Mouse (Mus musculus) CH12.LX (cell line): ENCODE results near the gene Syndig1. TPM values are rescaled to one million over a fixed set of nuclear protein-coding genes. Genes with fewer than 3 reads are reported as not detected.

Source experiments
- DNase-seq: peaks from one replicate; pipeline ENCODE4 v3.0.0-alpha.2; 2013; ENCODE audit errors: extremely low read depth
- H3K27ac ChIP-seq: 2 replicates; pipeline ENCODE4 v1.5.1; 2012; ENCODE audit warnings: low read depth, mild to moderate bottlenecking, control low read depth, moderate library complexity; ENCODE audit not compliant: insufficient read depth
- H3K27me3 ChIP-seq: replicated peaks from 2 replicates; pipeline ENCODE3; 2012; ENCODE audit warnings: inconsistent platforms
- H3K36me3 ChIP-seq, 2 experiments: replicated peaks in 1 of 2; 2 replicates each; pipeline versions ENCODE3 to v1.6.1; 2012; ENCODE audit warnings: inconsistent platforms in 1 of 2, low read length in 1 of 2, mild to moderate bottlenecking in 1 of 2, mixed read lengths in 1 of 2, moderate library complexity in 1 of 2; ENCODE audit not compliant: control insufficient read depth in 1 of 2, insufficient read depth in 1 of 2
- H3K4me1 ChIP-seq, 2 experiments: 2 replicates each; pipeline ENCODE4 v1.6.1; 2012; ENCODE audit warnings: inconsistent platforms in 1 of 2, moderate library complexity in 1 of 2; ENCODE audit not compliant: insufficient read depth in 2 of 2, control insufficient read depth in 1 of 2
- H3K4me2 ChIP-seq: 2 replicates; pipeline ENCODE4 v1.6.1; 2012; ENCODE audit warnings: low read depth, mild to moderate bottlenecking, control low read depth; ENCODE audit not compliant: poor library complexity, insufficient read depth, severe bottlenecking
- H3K4me3 ChIP-seq, 3 experiments: fragments of 150-350 bp in 1 of 3; sonication (generic) in 1 of 3; replicated peaks in 1 of 3; 2 replicates each; pipeline versions ENCODE3 to v1.5.1; 2011 to 2012; ENCODE audit warnings: low read depth in 2 of 3, low read length in 2 of 3, mild to moderate bottlenecking in 2 of 3, moderate library complexity in 2 of 3, control low read depth in 1 of 3, improper control_type of control experiment in 1 of 3, inconsistent platforms in 1 of 3, mixed read lengths in 1 of 3; ENCODE audit not compliant: poor library complexity in 1 of 3
- H3K79me2 ChIP-seq: replicated peaks from 2 replicates; pipeline ENCODE4 v1.6.1; 2012; ENCODE audit warnings: mild to moderate bottlenecking, moderate library complexity; ENCODE audit not compliant: control insufficient read depth, poor library complexity, insufficient read depth, severe bottlenecking; ENCODE audit errors: extremely low read depth
- H3K9ac ChIP-seq: 2 replicates; pipeline ENCODE4 v1.6.1; 2012; ENCODE audit warnings: low read depth, mild to moderate bottlenecking, control low read depth, moderate library complexity; ENCODE audit not compliant: insufficient read depth
- H3K9me3 ChIP-seq: replicated peaks from 2 replicates; pipeline ENCODE3; 2012; ENCODE audit warnings: low read length, inconsistent platforms, mixed read lengths
- BHLHE40 ChIP-seq: IDR thresholded peaks from 2 replicates; pipeline ENCODE4 v1.6.1; 2011; ENCODE audit warnings: mild to moderate bottlenecking, low read depth, low read length, improper control_type of control experiment
- CHD1 ChIP-seq: IDR thresholded peaks from 2 replicates; pipeline ENCODE4 v1.6.1; 2012; ENCODE audit warnings: low read depth, low read length, improper control_type of control experiment, inconsistent platforms
- CHD2 ChIP-seq: IDR thresholded peaks from 2 replicates; pipeline ENCODE4 v1.6.1; 2011; ENCODE audit warnings: low read length, improper control_type of control experiment
- CTCF ChIP-seq, 2 experiments: IDR thresholded peaks in 1 of 2; conservative IDR thresholded peaks in 1 of 2; 2 replicates each; pipeline ENCODE4 v1.5.1; 2011 to 2012; ENCODE audit warnings: low read depth in 2 of 2, low read length in 2 of 2, improper control_type of control experiment in 1 of 2, inconsistent platforms in 1 of 2, mild to moderate bottlenecking in 1 of 2, moderate library complexity in 1 of 2
- E2F4 ChIP-seq: IDR thresholded peaks from 2 replicates; pipeline ENCODE4 v1.6.1; 2011; ENCODE audit warnings: low read depth, low read length, improper control_type of control experiment; ENCODE audit not compliant: insufficient replicate concordance
- ELF1 ChIP-seq: IDR thresholded peaks from 2 replicates; pipeline ENCODE4 v1.6.1; 2014; ENCODE audit warnings: low read depth, mild to moderate bottlenecking, inconsistent platforms, low read length, improper control_type of control experiment
- EP300 ChIP-seq: IDR thresholded peaks from 2 replicates; pipeline ENCODE4 v1.6.1; 2011; ENCODE audit warnings: low read length, improper control_type of control experiment
- ETS1 ChIP-seq: conservative IDR thresholded peaks from 2 replicates; pipeline ENCODE4 v1.6.1; 2012; ENCODE audit warnings: low read depth, mild to moderate bottlenecking, inconsistent platforms, low read length, improper control_type of control experiment, moderate library complexity
- HCFC1 ChIP-seq: IDR thresholded peaks from 2 replicates; pipeline ENCODE4 v1.6.1; 2012; ENCODE audit warnings: low read depth, mild to moderate bottlenecking, inconsistent platforms, low read length, improper control_type of control experiment
- JUN ChIP-seq: IDR thresholded peaks from 2 replicates; pipeline ENCODE4 v1.6.1; 2011; ENCODE audit warnings: low read depth, mild to moderate bottlenecking, low read length, improper control_type of control experiment, moderate library complexity; ENCODE audit not compliant: insufficient read depth
- JUND ChIP-seq: conservative IDR thresholded peaks from 2 replicates; pipeline ENCODE4 v1.6.1; 2011; ENCODE audit warnings: low read depth, low read length, improper control_type of control experiment
- MAFK ChIP-seq: IDR thresholded peaks from 2 replicates; pipeline ENCODE4 v1.6.1; 2011; ENCODE audit warnings: low read length, improper control_type of control experiment; ENCODE audit not compliant: insufficient replicate concordance
- MAX ChIP-seq: IDR thresholded peaks from 2 replicates; pipeline ENCODE4 v1.6.1; 2011; ENCODE audit warnings: low read length, improper control_type of control experiment
- MEF2A ChIP-seq: IDR thresholded peaks from 2 replicates; pipeline ENCODE4 v1.6.1; 2014; ENCODE audit warnings: low read depth, mild to moderate bottlenecking, inconsistent platforms, low read length, improper control_type of control experiment, borderline replicate concordance
- MXI1 ChIP-seq: IDR thresholded peaks from 2 replicates; pipeline ENCODE4 v1.6.1; 2011; ENCODE audit warnings: mild to moderate bottlenecking, low read depth, low read length, improper control_type of control experiment
- MYC ChIP-seq: IDR thresholded peaks from 2 replicates; pipeline ENCODE4 v1.6.1; 2011; ENCODE audit warnings: low read depth, mild to moderate bottlenecking, improper control_type of control experiment, low read length
- NELFE ChIP-seq: IDR thresholded peaks from 2 replicates; pipeline ENCODE4 v1.6.1; 2011; ENCODE audit warnings: low read depth, low read length, improper control_type of control experiment
- POLR2A ChIP-seq: IDR thresholded peaks from 2 replicates; pipeline ENCODE4 v1.6.1; 2011; ENCODE audit warnings: low read depth, mild to moderate bottlenecking, improper control_type of control experiment, low read length
- POLR2AphosphoS2 ChIP-seq: IDR thresholded peaks from 2 replicates; pipeline ENCODE4 v1.6.1; 2011; ENCODE audit warnings: low read depth, low read length, improper control_type of control experiment
- RAD21 ChIP-seq: IDR thresholded peaks from 2 replicates; pipeline ENCODE4 v1.6.1; 2011; ENCODE audit warnings: low read depth, mild to moderate bottlenecking, low read length, improper control_type of control experiment, moderate library complexity
- RCOR1 ChIP-seq: conservative IDR thresholded peaks from 2 replicates; pipeline ENCODE4 v1.6.1; 2012; ENCODE audit warnings: low read depth, mild to moderate bottlenecking, inconsistent platforms, low read length, improper control_type of control experiment
- SIN3A ChIP-seq: IDR thresholded peaks from 2 replicates; pipeline ENCODE4 v1.6.1; 2012; ENCODE audit warnings: low read length, improper control_type of control experiment, inconsistent platforms
- SMC3 ChIP-seq: IDR thresholded peaks from 2 replicates; pipeline ENCODE4 v1.6.1; 2011; ENCODE audit warnings: low read depth, low read length, improper control_type of control experiment
- TBP ChIP-seq: conservative IDR thresholded peaks from 2 replicates; pipeline ENCODE4 v1.6.1; 2011; ENCODE audit warnings: low read depth, low read length, improper control_type of control experiment
- TCF12 ChIP-seq: IDR thresholded peaks from 2 replicates; pipeline ENCODE4 v1.6.1; 2014; ENCODE audit warnings: low read depth, mild to moderate bottlenecking, inconsistent platforms, low read length, improper control_type of control experiment
- UBTF ChIP-seq: IDR thresholded peaks from 2 replicates; pipeline ENCODE4 v1.6.1; 2012; ENCODE audit warnings: low read depth, mild to moderate bottlenecking, inconsistent platforms, low read length, improper control_type of control experiment, moderate library complexity
- USF2 ChIP-seq: conservative IDR thresholded peaks from 2 replicates; pipeline ENCODE4 v1.6.1; 2011; ENCODE audit warnings: low read depth, low read length, improper control_type of control experiment
- ZKSCAN1 ChIP-seq: IDR thresholded peaks from 2 replicates; pipeline ENCODE4 v1.6.1; 2012; ENCODE audit warnings: low read depth, inconsistent platforms, low read length, improper control_type of control experiment, borderline replicate concordance
- ZMIZ1 ChIP-seq: IDR thresholded peaks from 2 replicates; pipeline ENCODE4 v1.6.1; 2012; ENCODE audit warnings: low read depth, mild to moderate bottlenecking, inconsistent platforms, low read length, improper control_type of control experiment
- ZNF384 ChIP-seq: IDR thresholded peaks from 2 replicates; pipeline ENCODE4 v1.6.1; 2012; ENCODE audit warnings: low read depth, low read length, improper control_type of control experiment, inconsistent platforms
- dilution Hi-C: fragments of 300-500 bp; cut with MboI; formaldehyde crosslinking; loops from 2 replicates; pipeline ENCODE4 v1.14.3; 2020; ENCODE audit warnings: low sequenced_read_pairs; ENCODE audit not compliant: extremely low pct_unique_long_range_greater_than_20kb, extremely low pct_ligation_motif_present
- in situ Hi-C: fragments of 300-500 bp; cut with MboI; formaldehyde crosslinking; loops from 3 replicates; pipeline ENCODE4 v1.14.3; 2019; ENCODE audit warnings: low sequenced_read_pairs, low pct_ligation_motif_present, low pct_unique_long_range_greater_than_20kb, mixed read lengths
- polyA plus RNA-seq: library from polyadenylated mRNA; unstranded; fragments of >175 nt; gene quantifications from 2 replicates; pipeline ENCODE4 v1.2.1, GENCODE M21; 2012; ENCODE audit warnings: low read depth; ENCODE audit not compliant: insufficient read length
- total RNA-seq, 2 experiments: library from RNA; depleted of rRNA; stranded (reverse); fragments of 300-350 nt in 1 of 2; fragments of >200 nt in 1 of 2; gene quantifications; 2 replicates each; pipeline ENCODE4 v1.2.3; 2012 to 2014

Syndig1 gene
- total and polyA plus RNA-seq, 3 experiments = not detected

GRCm38 (mm10) chr2:149991506-149991905 is 162.5 kb downstream of the Syndig1 start:
- Histone ChIP-seq H3K9ac (no peak overlapping the region), H3K27ac (no peak overlapping the region), H3K4me2 (no peak overlapping the region), H3K9me3 (no peaks in the 10 kb centered on the region), H3K36me3 (no peaks in the 10 kb centered on the region), H3K4me3 (no peak overlapping the region), H3K4me1 (no peaks in the 10 kb centered on the region), H3K79me2 (no peaks in the 10 kb centered on the region), H3K27me3 (peaks cover 2% of the 10 kb centered on the region)
- DNase-seq = no peak
- in situ Hi-C loops (no loop called here), dilution Hi-C loops (no loop called here)
- TF ChIP-seq CHD2 (no peak), HCFC1 (no peak), TBP (no peak), ETS1 (no peak), EP300 (no peak), MXI1 (no peak), UBTF (no peak), MAX (no peak), BHLHE40 (no peak), JUND (no peak), CTCF (conservative IDR thresholded peaks at IDR 0.05 in 1 of 2, IDR thresholded peaks at IDR 0.05 in 1 of 2; ENCODE audit: low read depth in 2 of 2, low read length in 2 of 2) (no peak), MYC (no peak), USF2 (no peak), RCOR1 (no peak), CHD1 (no peak), ZNF384 (no peak), POLR2AphosphoS2 (no peak)

- in situ Hi-C loops (no loop called here), dilution Hi-C loops (no loop called here)
- Histone ChIP-seq H3K4me2 (no peak overlapping the region), H3K4me3 (no peak overlapping the region), H3K9ac (no peak overlapping the region), H3K27me3 (peaks cover 2% of the 10 kb centered on the region), H3K36me3 (no peaks in the 10 kb centered on the region), H3K9me3 (no peaks in the 10 kb centered on the region), H3K4me1 (no peaks in the 10 kb centered on the region), H3K27ac (no peak overlapping the region), H3K79me2 (no peaks in the 10 kb centered on the region)
- DNase-seq = no peak
- TF ChIP-seq ETS1 (no peak), JUN (no peak), RCOR1 (no peak), MEF2A (no peak), MXI1 (no peak), ZMIZ1 (no peak), ELF1 (no peak), SMC3 (no peak), UBTF (no peak), SIN3A (no peak), CHD2 (no peak), TCF12 (no peak), NELFE (no peak), HCFC1 (no peak), RAD21 (no peak), POLR2A (no peak), E2F4 (no peak), MAFK (no peak), ZKSCAN1 (no peak)
Observed at GRCm38 (mm10) chr2:149992921-149993320, 163.9 kb downstream of the Syndig1 start.
